Mouse (Mus musculus): ENCODE data around the gene Syde1.

Gene Syde1

GRCm38 (mm10) chr10:78591406-78592328 is at the start of gene Syde1:
Gene Syde1, minus strand, starts transcription at chr10:78591964.
- CTCF ChIA-PET: interaction anchor here (0.6 kb wide), 1 partner anchor 10 kb away, joined by 13 read pairs; no protein-coding TSS in a partner anchor

- CTCF ChIA-PET: no interaction called here
Measured at GRCm38 (mm10) chr10:78632311-78632710, 40.5 kb upstream of the Syde1 start.

GRCm38 (mm10) chr10:78630194-78630593 is 38.4 kb upstream of the Syde1 start:
- CTCF ChIA-PET: no interaction called here

- CTCF ChIA-PET: interaction anchor here (0.5 kb wide), 1 partner anchor 50 kb away, joined by 3 read pairs; no protein-coding TSS in a partner anchor
Measured at GRCm38 (mm10) chr10:78623143-78623542, 31.4 kb upstream of the Syde1 start.

- CTCF ChIA-PET: no interaction called here
Measured at GRCm38 (mm10) chr10:78617974-78618373, 26.2 kb upstream of the Syde1 start, which contains the start of gene Olfr1357. Gene Olfr1357, minus strand, starts transcription at chr10:78618074.

- CTCF ChIA-PET: no interaction called here
Measured at GRCm38 (mm10) chr10:78607602-78608001, 15.8 kb upstream of the Syde1 start.

- CTCF ChIA-PET: no interaction called here
Measured at GRCm38 (mm10) chr10:78605080-78605479, 13.3 kb upstream of the Syde1 start.

GRCm38 (mm10) chr10:78599865-78600264 is 8.1 kb upstream of the Syde1 start:
- CTCF ChIA-PET: no interaction called here

- CTCF ChIA-PET: interaction anchor here (0.6 kb wide), 2 partner anchors 171 to 861 kb away, joined by 4 to 8 read pairs; no protein-coding TSS in a partner anchor
Measured at GRCm38 (mm10) chr10:78594566-78594965, 2.8 kb upstream of the Syde1 start.

GRCm38 (mm10) chr10:78594157-78594556 is 2.4 kb upstream of the Syde1 start:
- CTCF ChIA-PET: interaction anchor here (0.6 kb wide), 2 partner anchors 170 to 861 kb away, joined by 4 to 8 read pairs; no protein-coding TSS in a partner anchor

GRCm38 (mm10) chr10:78593736-78594135 is 2.0 kb upstream of the Syde1 start:
- CTCF ChIA-PET: no interaction called here

- CTCF ChIA-PET: no interaction called here
Measured at GRCm38 (mm10) chr10:78592856-78593379, 1.2 kb upstream of the Syde1 start.

- CTCF ChIA-PET: no interaction called here
Measured at GRCm38 (mm10) chr10:78590744-78591143, 1.0 kb downstream of the Syde1 start.

GRCm38 (mm10) chr10:78589901-78590300 is 1.9 kb downstream of the Syde1 start:
- CTCF ChIA-PET: no interaction called here

- CTCF ChIA-PET: no interaction called here
Measured at GRCm38 (mm10) chr10:78589291-78589690, 2.5 kb downstream of the Syde1 start.

- CTCF ChIA-PET: no interaction called here
Measured at GRCm38 (mm10) chr10:78586026-78586425, 5.7 kb downstream of the Syde1 start.

GRCm38 (mm10) chr10:78585606-78586005 is 6.2 kb downstream of the Syde1 start:
- CTCF ChIA-PET: no interaction called here

GRCm38 (mm10) chr10:78584996-78585395 is 6.8 kb downstream of the Syde1 start:
- CTCF ChIA-PET: no interaction called here

GRCm38 (mm10) chr10:78583939-78584338 is 7.8 kb downstream of the Syde1 start:
- CTCF ChIA-PET: no interaction called here

GRCm38 (mm10) chr10:78583347-78583746 is 8.4 kb downstream of the Syde1 start:
- CTCF ChIA-PET: no interaction called here

- CTCF ChIA-PET: no interaction called here
Measured at GRCm38 (mm10) chr10:78581121-78581520, 10.6 kb downstream of the Syde1 start.

- CTCF ChIA-PET: no interaction called here
Measured at GRCm38 (mm10) chr10:78578204-78578603, 13.6 kb downstream of the Syde1 start.
